Mouse (Mus musculus) neural tube, embryonic 12.5 days (tissue): Measurements from ENCODE around the gene Tchp. TPM values are rescaled to one million over a fixed set of nuclear protein-coding genes. Genes with fewer than 3 reads are reported as not detected.
A peak's percentile ranks its signal among the peaks of the same experiment; 100 is the strongest.

Experiments used
- ATAC-seq: fragments of 200-750 bp; cut with Nextera tagmentation; 2 replicates; pipeline ENCODE4 v1.8.0; 2017; ENCODE audit warnings: low read depth, mild to moderate bottlenecking, moderate TSS enrichment, moderate library complexity; ENCODE audit not compliant: low FRiP score
- H3K27ac ChIP-seq: fragments of 300-500 bp; sonication (generic); 2 replicates; pipeline ENCODE4 v1.5.1; 2016
- H3K27me3 ChIP-seq: fragments of 300-500 bp; sonication (generic); replicated peaks from 2 replicates; pipeline ENCODE4 v1.6.1; 2016; ENCODE audit warnings: mild to moderate bottlenecking
- H3K36me3 ChIP-seq: fragments of 300-500 bp; sonication (generic); 2 replicates; pipeline ENCODE4 v1.6.1; 2016; ENCODE audit warnings: mild to moderate bottlenecking
- H3K4me1 ChIP-seq: fragments of 300-500 bp; sonication (generic); 2 replicates; pipeline ENCODE4 v1.6.1; 2016
- H3K4me2 ChIP-seq: fragments of 300-500 bp; sonication (generic); replicated peaks from 2 replicates; pipeline ENCODE4 v1.6.1; 2016; ENCODE audit warnings: mild to moderate bottlenecking
- H3K4me3 ChIP-seq: fragments of 300-500 bp; sonication (generic); 2 replicates; pipeline ENCODE4 v1.5.1; 2016
- H3K9ac ChIP-seq: fragments of 300-500 bp; sonication (generic); 2 replicates; pipeline ENCODE4 v1.6.1; 2016; ENCODE audit warnings: mild to moderate bottlenecking
- H3K9me3 ChIP-seq: fragments of 300-500 bp; sonication (generic); 2 replicates; pipeline ENCODE4 v1.6.1; 2016; ENCODE audit warnings: mild to moderate bottlenecking
- WGBS: fragments of 180-500 bp; shearing (Covaris S2); methylation state at CpG from one replicate; pipeline ENCODE4 v1.1.7; 2016; 5-methylcytosine and 5-hydroxymethylcytosine counted together
- polyA plus RNA-seq: library from polyadenylated mRNA; unstranded; fragments of >200 nt; fragmentation: Nextera tagmentation; extraction: Ambion mirVana; gene quantifications from 2 replicates; pipeline ENCODE4 v1.2.1, GENCODE M21; 2016

Tchp gene
- polyA plus RNA-seq, 1 experiment from 2014 or later, result 23.4 TPM

- Histone ChIP-seq H3K4me3 (no peak overlapping the region), H3K27ac (no peak overlapping the region), H3K36me3 (no peaks in the 10 kb centered on the region), H3K9me3 (no peaks in the 10 kb centered on the region), H3K27me3 (no peaks in the 10 kb centered on the region), H3K9ac (no peak overlapping the region), H3K4me2 (no peak overlapping the region), H3K4me1 (no peaks in the 10 kb centered on the region)
- 63% methylated on average over 7 of the region's 7 CpGs for whole genome bisulfite sequencing
- no peak for ATAC-seq
These were observed 8.5 kb upstream of the Tchp start for GRCm38 (mm10) chr5:114699015-114699414.

- H3K9me3 ChIP-seq, result no peaks in the 10 kb centered on the region
- H3K4me1 ChIP-seq, result no peaks in the 10 kb centered on the region
- no peaks in the 10 kb centered on the region for H3K27me3 ChIP-seq
- H3K9ac ChIP-seq, result no peak overlapping the region
- H3K36me3 ChIP-seq, result no peaks in the 10 kb centered on the region
- H3K4me2 ChIP-seq, result no peak overlapping the region
- ATAC-seq, result no peak
- H3K27ac ChIP-seq, result no peak overlapping the region
- WGBS, result 64% methylated on average over 14 of the region's 14 CpGs
- H3K4me3 ChIP-seq, result no peak overlapping the region
These were observed 4.9 kb upstream of the Tchp start for GRCm38 (mm10) chr5:114702403-114703392.

GRCm38 (mm10) chr5:114708491-114708890 is 931 bp downstream of the Tchp start:
- H3K4me3 ChIP-seq, result peak overlapping the region; percentile 79
- 59% methylated on average over 15 of the region's 15 CpGs for WGBS
- ATAC-seq, result no peak

GRCm38 (mm10) chr5:114709357-114709756 is 1.8 kb downstream of the Tchp start:
- peaks cover 9% of the 10 kb centered on the region for H3K4me1 ChIP-seq
- no peaks in the 10 kb centered on the region for H3K9me3 ChIP-seq
- no peak overlapping the region for H3K4me3 ChIP-seq
- H3K4me2 ChIP-seq, result no peak overlapping the region
- H3K27me3 ChIP-seq, result no peaks in the 10 kb centered on the region
- no peak overlapping the region for H3K27ac ChIP-seq
- peaks cover 46% of the 10 kb centered on the region for H3K36me3 ChIP-seq
- no peak for ATAC-seq
- WGBS, result 95% methylated on average over 21 of the region's 21 CpGs
- no peak overlapping the region for H3K9ac ChIP-seq

More at GRCm38 (mm10) chr5:114708491-114708890, 931 bp downstream of the Tchp start:
- peaks cover 37% of the 10 kb centered on the region for H3K36me3 ChIP-seq
- H3K4me1 ChIP-seq, result peaks cover 9% of the 10 kb centered on the region
- peak overlapping the region; percentile 70 for H3K4me2 ChIP-seq
- H3K27ac ChIP-seq, result no peak overlapping the region
- no peaks in the 10 kb centered on the region for H3K27me3 ChIP-seq
- H3K9me3 ChIP-seq, result no peaks in the 10 kb centered on the region
- peak overlapping the region; percentile 69 for H3K9ac ChIP-seq

GRCm38 (mm10) chr5:114714551-114714950 is 7.0 kb downstream of the Tchp start:
- Histone ChIP-seq H3K9me3 (no peaks in the 10 kb centered on the region), H3K27me3 (no peaks in the 10 kb centered on the region), H3K36me3 (peaks cover 91% of the 10 kb centered on the region), H3K27ac (no peak overlapping the region), H3K4me1 (no peaks in the 10 kb centered on the region), H3K4me3 (no peak overlapping the region), H3K4me2 (no peak overlapping the region), H3K9ac (no peak overlapping the region)
- 91% methylated on average over 18 of the region's 18 CpGs for WGBS
- no peak for ATAC-seq

GRCm38 (mm10) chr5:114717292-114717691 is 9.7 kb downstream of the Tchp start:
- no peak overlapping the region for H3K4me3 ChIP-seq
- no peak overlapping the region for H3K27ac ChIP-seq
- peaks cover 95% of the 10 kb centered on the region for H3K36me3 ChIP-seq
- H3K4me1 ChIP-seq, result no peaks in the 10 kb centered on the region
- no peak overlapping the region for H3K4me2 ChIP-seq
- H3K9me3 ChIP-seq, result no peaks in the 10 kb centered on the region
- 92% methylated on average over 12 of the region's 12 CpGs for WGBS
- H3K9ac ChIP-seq, result no peak overlapping the region
- no peak for ATAC-seq
- no peaks in the 10 kb centered on the region for H3K27me3 ChIP-seq

GRCm38 (mm10) chr5:114717937-114718336 is 10.4 kb downstream of the Tchp start:
- no peak overlapping the region for H3K4me3 ChIP-seq
- H3K4me2 ChIP-seq, result no peak overlapping the region
- no peaks in the 10 kb centered on the region for H3K9me3 ChIP-seq
- H3K36me3 ChIP-seq, result peaks cover 98% of the 10 kb centered on the region
- no peaks in the 10 kb centered on the region for H3K4me1 ChIP-seq
- H3K27ac ChIP-seq, result no peak overlapping the region
- ATAC-seq, result no peak
- no peaks in the 10 kb centered on the region for H3K27me3 ChIP-seq
- no peak overlapping the region for H3K9ac ChIP-seq
- WGBS, result 93% methylated on average over 8 of the region's 8 CpGs

GRCm38 (mm10) chr5:114718483-114718882 is 10.9 kb downstream of the Tchp start:
- H3K4me1 ChIP-seq, result no peaks in the 10 kb centered on the region
- no peak overlapping the region for H3K4me3 ChIP-seq
- no peak overlapping the region for H3K9ac ChIP-seq
- no peak overlapping the region for H3K4me2 ChIP-seq
- peaks cover 95% of the 10 kb centered on the region for H3K36me3 ChIP-seq
- H3K27ac ChIP-seq, result no peak overlapping the region
- ATAC-seq, result no peak
- WGBS, result 90% methylated on average over 13 of the region's 13 CpGs
- no peaks in the 10 kb centered on the region for H3K9me3 ChIP-seq
- H3K27me3 ChIP-seq, result no peaks in the 10 kb centered on the region

GRCm38 (mm10) chr5:114719003-114719927 is 11.7 kb downstream of the Tchp start:
- WGBS, result 91% methylated on average over 20 of the region's 20 CpGs
- H3K36me3 ChIP-seq, result peaks cover 95% of the 10 kb centered on the region
- no peak overlapping the region for H3K4me3 ChIP-seq
- no peak for ATAC-seq
- no peak overlapping the region for H3K4me2 ChIP-seq
- no peaks in the 10 kb centered on the region for H3K9me3 ChIP-seq
- no peaks in the 10 kb centered on the region for H3K4me1 ChIP-seq
- H3K27me3 ChIP-seq, result no peaks in the 10 kb centered on the region
- H3K27ac ChIP-seq, result no peak overlapping the region
- no peak overlapping the region for H3K9ac ChIP-seq

GRCm38 (mm10) chr5:114719928-114720270 is 12.3 kb downstream of the Tchp start:
- H3K27ac ChIP-seq, result no peak overlapping the region
- H3K4me3 ChIP-seq, result no peak overlapping the region
- 89% methylated on average over 6 of the region's 6 CpGs for whole genome bisulfite sequencing
- no peak overlapping the region for H3K9ac ChIP-seq
- H3K9me3 ChIP-seq, result no peaks in the 10 kb centered on the region
- H3K4me1 ChIP-seq, result no peaks in the 10 kb centered on the region
- no peak overlapping the region for H3K4me2 ChIP-seq
- peaks cover 91% of the 10 kb centered on the region for H3K36me3 ChIP-seq
- H3K27me3 ChIP-seq, result no peaks in the 10 kb centered on the region
- no peak for ATAC-seq

GRCm38 (mm10) chr5:114720784-114721183 is 13.2 kb downstream of the Tchp start:
- peaks cover 85% of the 10 kb centered on the region for H3K36me3 ChIP-seq
- no peak for ATAC-seq
- H3K27me3 ChIP-seq, result no peaks in the 10 kb centered on the region
- no peak overlapping the region for H3K27ac ChIP-seq
- 77% methylated on average over 11 of the region's 11 CpGs for WGBS
- no peak overlapping the region for H3K4me2 ChIP-seq
- H3K4me1 ChIP-seq, result no peaks in the 10 kb centered on the region
- no peak overlapping the region for H3K9ac ChIP-seq
- no peak overlapping the region for H3K4me3 ChIP-seq
- H3K9me3 ChIP-seq, result no peaks in the 10 kb centered on the region

- Histone ChIP-seq H3K4me3 (no peak overlapping the region), H3K9me3 (no peaks in the 10 kb centered on the region), H3K27me3 (no peaks in the 10 kb centered on the region), H3K4me2 (no peak overlapping the region), H3K27ac (no peak overlapping the region), H3K4me1 (no peaks in the 10 kb centered on the region), H3K9ac (no peak overlapping the region), H3K36me3 (peaks cover 80% of the 10 kb centered on the region)
- 93% methylated on average over 10 of the region's 10 CpGs for WGBS
- ATAC-seq, result no peak
These were observed 14.4 kb downstream of the Tchp start for GRCm38 (mm10) chr5:114721969-114722368.
